Mouse (Mus musculus) ovary, postnatal 14 days (tissue): ENCODE data around the gene Smg8.
"Not testable (repeated sequence)": the region's sequence is repeated elsewhere in the genome, so short reads cannot be mapped to it uniquely, and the experiment has no call there.

Source experiments
- DNase-seq: peaks from one replicate; pipeline ENCODE4 v3.0.0; 2022; ENCODE audit warnings: low spot score

Smg8 gene

DNA sequence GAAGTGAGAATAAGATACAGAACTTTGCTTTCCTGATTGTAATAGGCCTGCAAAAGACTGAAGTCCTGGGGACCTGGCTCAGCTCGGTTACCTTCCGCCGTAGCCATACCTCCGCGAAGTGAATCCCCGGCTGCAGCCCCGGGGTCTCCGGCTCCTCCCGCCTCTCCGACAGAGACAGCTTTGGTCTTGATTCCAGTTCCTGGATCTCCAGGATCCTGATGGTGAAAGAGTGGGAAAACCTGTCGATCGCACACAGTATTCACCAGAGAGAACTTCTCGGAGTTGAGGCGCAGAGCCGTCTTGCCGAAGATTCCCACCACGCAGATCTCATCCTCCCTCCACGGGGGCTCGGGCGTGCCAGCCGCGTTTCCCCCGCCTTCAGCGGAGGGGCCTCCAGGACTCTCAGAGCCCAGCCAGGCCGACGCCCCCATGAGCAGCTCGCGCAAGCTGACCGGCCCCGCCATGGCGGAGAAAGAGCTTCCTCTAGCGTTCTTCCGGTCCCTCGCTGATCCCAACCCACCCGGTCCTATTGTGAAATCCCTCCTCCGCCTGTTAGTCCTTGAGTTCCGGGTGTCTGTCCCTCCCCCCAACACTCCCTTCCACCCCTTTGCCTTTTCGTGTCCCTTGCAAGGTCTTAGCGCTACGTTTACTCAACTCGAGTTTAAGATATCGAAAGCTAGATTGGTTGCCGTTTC is at the start of gene Smg8:
Gene Smg8, minus strand, starts transcription at position 485 of the 695 bp plus-strand sequence.
- DNase-seq: peak; percentile 76

DNA sequence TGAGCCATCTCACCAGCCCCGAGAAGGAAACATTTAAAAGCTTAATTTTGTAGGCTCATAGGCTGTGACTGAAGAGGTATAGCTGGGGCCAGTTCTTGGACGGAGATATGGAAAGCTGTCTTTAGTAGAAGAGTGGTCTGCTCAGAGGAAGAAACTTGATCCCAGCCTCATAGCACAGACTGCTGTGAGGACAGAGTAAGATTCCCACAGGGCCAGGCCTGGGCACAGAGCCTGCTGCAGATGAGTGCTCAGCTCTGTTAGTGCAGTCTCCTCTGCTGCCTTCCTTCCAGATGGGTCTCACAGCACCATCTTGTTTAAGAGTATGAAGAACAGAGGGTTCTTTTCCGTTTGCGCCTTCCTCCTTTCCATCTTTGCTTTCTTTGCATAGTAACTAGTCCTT is 49.7 kb upstream of the Smg8 start:
- DNase-seq: no peak

GRCm38 (mm10) chr11:87126824-87127816 is 40.5 kb upstream of the Smg8 start, which contains the start of gene Trim37:
Gene Trim37, plus strand, starts transcription at chr11:87127077.
- DNase-seq: peak; percentile 72

- DNase-seq: no peak
Measured at GRCm38 (mm10) chr11:87126281-87126823, 39.8 kb upstream of the Smg8 start.

GRCm38 (mm10) chr11:87125562-87125961 is 39.0 kb upstream of the Smg8 start:
- DNase-seq: no peak

- no peak for DNase-seq
Measured at GRCm38 (mm10) chr11:87121864-87122263, 35.3 kb upstream of the Smg8 start.

DNA sequence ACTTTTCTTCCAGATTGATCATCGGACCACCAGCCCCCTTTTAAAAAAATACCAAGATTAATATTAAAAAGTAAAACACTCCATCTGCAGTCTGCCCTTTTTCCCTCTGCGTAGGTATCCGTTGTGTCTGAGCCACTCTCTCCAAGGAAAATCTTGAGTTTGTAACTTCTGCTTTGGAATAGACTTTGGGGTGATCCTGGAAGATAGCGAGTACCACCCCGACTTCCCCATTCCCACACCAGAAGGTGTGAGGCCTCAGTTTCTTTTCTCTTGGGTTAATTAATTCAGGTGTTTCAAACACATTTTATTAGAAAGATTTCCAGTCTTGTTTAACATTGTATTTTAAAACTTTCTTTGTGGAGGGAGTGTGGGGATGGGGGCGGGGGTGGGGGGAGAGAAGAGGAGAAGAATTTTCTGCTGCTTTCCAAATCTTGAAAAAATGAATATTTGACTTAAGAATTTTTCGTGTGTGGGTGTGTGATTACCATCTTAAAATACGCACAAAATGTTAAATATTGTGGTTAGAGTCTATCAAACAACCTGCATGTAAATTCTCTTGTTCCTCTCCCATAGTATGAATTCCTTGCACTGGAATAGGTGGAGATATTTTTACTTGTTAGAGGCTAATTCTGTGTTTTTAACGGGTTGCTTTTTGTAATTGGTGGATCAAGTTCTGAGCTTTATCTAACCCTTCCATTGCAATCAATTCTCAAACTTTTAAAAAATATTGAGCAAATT is 23.8 kb upstream of the Smg8 start:
- DNase-seq: no peak

DNA sequence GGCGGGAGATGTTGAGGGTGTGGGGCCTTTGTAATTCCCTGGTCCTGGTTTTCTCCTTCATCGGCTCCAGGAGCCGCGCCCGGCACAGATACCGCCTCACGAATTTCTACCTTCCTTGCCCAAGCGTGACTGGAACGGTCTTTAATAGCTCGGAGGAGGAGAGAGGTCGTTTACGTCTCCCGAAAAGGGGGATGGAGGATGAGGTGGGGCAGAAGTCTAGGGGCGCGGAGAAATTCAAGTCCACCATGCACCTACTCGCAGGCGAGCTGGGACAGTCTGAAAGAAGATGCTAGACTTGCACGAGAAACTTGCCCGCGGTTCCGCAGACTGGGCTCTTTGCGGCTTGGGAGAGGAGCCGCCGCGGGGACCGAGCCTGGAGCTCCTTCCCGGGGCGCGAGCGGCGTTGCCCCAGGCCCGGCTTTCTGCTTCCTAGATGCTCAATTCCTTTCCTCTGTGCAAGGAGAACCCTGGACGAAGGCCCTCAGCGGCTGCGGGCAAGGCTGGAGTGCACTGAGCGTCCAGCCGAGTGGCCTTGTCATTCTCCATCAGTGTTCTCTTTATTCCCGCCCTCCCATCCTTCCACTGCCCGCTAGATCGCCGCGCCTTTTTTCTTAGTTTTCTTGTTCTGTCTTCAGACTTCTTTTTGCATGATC is 23.1 kb upstream of the Smg8 start:
- no peak for DNase-seq

DNA sequence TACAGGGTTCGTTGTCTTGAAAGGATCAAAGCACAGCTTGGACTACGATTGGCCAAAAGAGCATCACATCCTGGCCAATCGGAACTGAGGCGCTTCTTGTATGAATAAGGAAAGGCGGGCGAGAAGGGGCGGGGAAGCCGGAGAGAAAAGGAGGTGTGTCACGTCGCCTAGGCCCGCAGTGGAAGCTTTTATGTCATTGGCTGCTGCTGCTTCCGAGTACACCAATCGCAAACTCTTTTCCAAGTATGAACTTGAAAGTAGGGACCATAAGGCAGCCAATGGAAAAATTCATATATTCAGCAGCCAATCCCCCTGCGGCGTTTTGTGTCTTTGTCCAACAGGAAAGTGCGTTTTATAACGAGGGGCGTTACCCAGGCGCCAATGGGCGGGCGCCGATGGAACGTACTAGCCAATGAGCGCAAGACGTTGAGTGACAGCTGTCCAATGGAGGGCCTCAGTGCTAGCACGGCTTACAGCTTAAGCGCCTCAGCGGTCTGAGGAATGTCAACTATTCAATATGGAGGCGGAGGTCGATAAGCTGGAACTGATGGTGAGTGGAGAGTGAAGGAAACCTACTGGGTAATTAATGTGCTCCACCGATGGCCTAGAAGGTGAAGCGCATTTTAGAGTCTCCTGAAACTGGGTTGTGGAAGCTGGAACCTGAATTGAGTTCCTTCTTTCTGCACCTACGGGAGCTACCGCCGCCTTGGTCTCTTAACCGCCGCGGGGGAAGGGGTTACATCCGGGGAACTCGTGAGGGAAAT is 22.4 kb upstream of the Smg8 start, which contains the start of gene Ska2:
Gene Ska2, plus strand, starts transcription at position 480 of the 764 bp plus-strand sequence.
- peak; percentile 91 for DNase-seq

GRCm38 (mm10) chr11:87108409-87108754 is 21.8 kb upstream of the Smg8 start, which contains the start of gene Prr11:
Gene Prr11, minus strand, starts transcription at chr11:87108708.
- no peak for DNase-seq

- no peak for DNase-seq
Measured at GRCm38 (mm10) chr11:87087142-87087541, 568 bp upstream of the Smg8 start.

- DNase-seq: no peak
Measured at GRCm38 (mm10) chr11:87085461-87085860, 1.1 kb downstream of the Smg8 start.

DNA sequence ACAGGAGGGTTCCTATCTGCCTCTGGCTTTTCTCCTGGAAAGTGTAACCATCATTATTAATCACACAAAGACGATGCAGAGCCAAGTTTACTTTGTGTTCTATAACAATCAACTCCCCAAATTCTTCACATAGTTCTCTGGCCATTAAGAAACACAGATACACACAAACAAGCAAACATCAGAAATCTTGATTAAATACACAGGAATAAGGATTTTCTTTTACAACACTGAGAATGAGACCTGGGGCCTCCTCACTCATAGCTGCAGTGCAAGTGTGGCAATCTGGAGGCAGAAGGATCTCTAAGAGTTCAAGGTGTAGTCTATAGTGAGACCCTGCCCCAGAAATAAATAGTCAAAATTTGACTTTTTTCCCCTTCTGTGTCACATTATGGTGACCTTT is 2.9 kb downstream of the Smg8 start:
- DNase-seq: no peak

DNA sequence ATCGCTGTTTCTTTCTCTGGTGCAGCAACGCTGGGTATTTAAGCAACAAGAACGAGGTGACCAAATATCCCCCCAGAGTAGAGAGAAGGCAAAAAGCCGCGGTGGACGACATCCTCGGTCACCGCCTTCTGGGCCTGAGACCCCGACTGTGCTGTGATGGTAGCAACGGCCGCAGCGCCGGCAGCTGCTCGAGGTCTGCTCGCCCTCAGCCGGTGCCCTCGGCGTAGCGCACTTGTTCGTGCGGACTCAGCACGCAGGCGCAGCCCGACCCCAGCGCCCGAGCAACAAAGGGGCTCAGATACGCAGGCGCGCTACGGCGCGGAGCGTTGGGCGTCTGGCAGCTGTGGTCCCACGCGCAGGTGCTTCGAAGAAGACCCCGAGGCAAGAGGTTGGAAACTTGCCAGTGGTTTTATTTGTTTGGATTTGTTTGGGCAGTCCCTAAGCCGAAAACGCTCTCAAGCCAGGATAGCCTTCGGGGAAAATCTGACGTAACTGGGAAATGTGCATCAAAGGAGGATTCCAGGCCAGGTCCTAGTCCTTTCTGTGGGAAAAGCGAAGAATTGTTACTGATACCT is 12.6 kb downstream of the Smg8 start, which contains the start of gene Gdpd1:
Gene Gdpd1, minus strand, starts transcription at position 197 of the 575 bp plus-strand sequence.
- DNase-seq: peak; percentile 63

- peak; percentile 48 for DNase-seq
Measured at GRCm38 (mm10) chr11:87073343-87073865, 13.2 kb downstream of the Smg8 start.

DNA sequence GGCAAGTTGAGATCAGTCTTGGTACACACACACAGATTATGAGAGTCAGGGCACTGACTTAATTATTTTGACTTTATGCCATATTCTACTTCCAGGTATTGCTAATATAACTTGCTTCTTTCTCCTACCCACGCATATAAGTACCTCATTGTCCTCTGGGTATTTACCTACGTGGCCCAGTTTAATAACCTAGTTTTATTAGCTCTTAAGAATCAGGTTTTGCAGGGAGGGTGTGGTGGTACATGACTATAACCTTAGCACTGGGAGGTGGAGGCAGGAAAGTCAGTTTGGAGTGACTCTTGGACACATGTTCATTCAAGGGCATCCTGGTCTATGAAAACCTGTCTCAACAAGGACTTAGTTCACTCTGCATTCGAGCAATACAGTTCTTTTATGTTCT is 24.5 kb downstream of the Smg8 start:
- DNase-seq: no peak

- DNase-seq: no peak
Measured at GRCm38 (mm10) chr11:87060410-87060809, 26.2 kb downstream of the Smg8 start.

DNA sequence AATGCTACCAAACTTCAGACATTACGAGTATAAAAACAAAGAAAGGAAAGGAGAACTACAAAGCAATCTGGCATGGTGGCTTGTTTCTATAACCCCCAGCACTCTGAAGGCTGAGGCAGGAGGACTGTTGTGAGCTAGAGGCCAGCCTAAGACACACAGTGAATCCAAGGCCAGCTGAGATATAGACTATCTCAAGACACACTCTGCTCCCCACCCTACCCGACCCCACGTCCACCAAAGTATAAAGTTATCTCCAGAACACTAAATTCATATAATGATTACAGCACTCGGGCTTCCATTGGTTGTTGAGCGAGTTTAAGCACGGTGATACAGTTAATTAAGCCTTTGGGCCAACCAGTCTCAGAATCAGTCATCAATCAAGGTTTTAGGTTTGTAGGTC is 30.3 kb downstream of the Smg8 start:
- DNase-seq: no peak

DNA sequence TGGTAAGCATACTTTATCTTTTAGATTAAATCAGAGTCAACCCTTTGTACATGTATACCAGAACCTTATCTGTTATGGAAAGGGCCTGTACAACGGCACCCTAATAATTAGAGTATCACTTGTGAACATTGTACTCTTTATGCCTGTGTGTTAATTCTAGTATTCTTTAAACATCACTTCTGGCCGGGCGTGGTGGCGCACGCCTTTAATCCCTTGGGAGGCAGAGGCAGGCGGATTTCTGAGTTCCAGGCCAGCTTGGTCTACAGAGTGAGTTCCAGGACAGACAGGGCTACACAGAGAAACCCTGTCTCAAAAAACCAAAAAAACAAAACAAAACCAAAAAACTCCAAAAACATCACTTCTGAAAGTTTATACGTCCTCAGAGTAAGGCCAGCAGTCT is 37.7 kb downstream of the Smg8 start:
- DNase-seq: not testable (repeated sequence)

GRCm38 (mm10) chr11:87046968-87047367 is 39.6 kb downstream of the Smg8 start:
- no peak for DNase-seq
